Mouse (Mus musculus): Measurements from ENCODE around the gene Col6a2.

The Col6a2 gene

GRCm38 (mm10) chr10:76548218-76548617 is 75.2 kb downstream of the Col6a2 start:
- DNase-seq (ENCODE audit: low read depth) = no peak

- DNase-seq (ENCODE audit: low read depth) = no peak
Observed at GRCm38 (mm10) chr10:76546566-76546965, 76.9 kb downstream of the Col6a2 start.

Data from induced T-regulatory cell, adult 2 months (primary cell).